Mouse (Mus musculus) limb, embryonic 10.5 days (tissue): ENCODE data around the gene Magea10. TPM values are rescaled to one million over a fixed set of nuclear protein-coding genes. Genes with fewer than 3 reads are reported as not detected.

Experiments
- DNase-seq: peaks from one replicate; pipeline ENCODE4 v3.0.0-alpha.2; 2017; ENCODE audit warnings: low spot score
- H3K27ac ChIP-seq: fragments of 300-500 bp; sonication (generic); 2 replicates; pipeline ENCODE4 v1.5.1; 2016; ENCODE audit warnings: mild to moderate bottlenecking
- H3K27me3 ChIP-seq: fragments of 300-500 bp; sonication (generic); 2 replicates; pipeline ENCODE4 v1.6.1; 2016; ENCODE audit warnings: low read depth, mild to moderate bottlenecking; ENCODE audit not compliant: poor library complexity, severe bottlenecking
- H3K36me3 ChIP-seq: fragments of 300-500 bp; sonication (generic); 2 replicates; pipeline ENCODE4 v1.6.1; 2016; ENCODE audit warnings: mild to moderate bottlenecking, moderate library complexity
- H3K4me1 ChIP-seq: fragments of 300-500 bp; sonication (generic); 2 replicates; pipeline ENCODE4 v1.6.1; 2016
- H3K4me3 ChIP-seq: fragments of 300-500 bp; sonication (generic); 2 replicates; pipeline ENCODE4 v1.5.1; 2016; ENCODE audit warnings: mild to moderate bottlenecking, moderate library complexity
- H3K9me3 ChIP-seq: fragments of 300-500 bp; sonication (generic); replicated peaks from 2 replicates; pipeline ENCODE4 v1.6.1; 2016; ENCODE audit warnings: mild to moderate bottlenecking
- WGBS: fragments of 180-500 bp; shearing (Covaris S2); methylation state at CpG from one replicate; pipeline ENCODE4 v1.1.7; 2016; 5-methylcytosine and 5-hydroxymethylcytosine counted together
- polyA plus RNA-seq: library from polyadenylated mRNA; unstranded; fragments of >200 nt; fragmentation: Nextera tagmentation; extraction: Ambion mirVana; gene quantifications from 2 replicates; pipeline ENCODE4 v1.2.1, GENCODE M21; 2016

Gene Magea10
- not detected in 2 replicates for polyA plus RNA-seq

DNA sequence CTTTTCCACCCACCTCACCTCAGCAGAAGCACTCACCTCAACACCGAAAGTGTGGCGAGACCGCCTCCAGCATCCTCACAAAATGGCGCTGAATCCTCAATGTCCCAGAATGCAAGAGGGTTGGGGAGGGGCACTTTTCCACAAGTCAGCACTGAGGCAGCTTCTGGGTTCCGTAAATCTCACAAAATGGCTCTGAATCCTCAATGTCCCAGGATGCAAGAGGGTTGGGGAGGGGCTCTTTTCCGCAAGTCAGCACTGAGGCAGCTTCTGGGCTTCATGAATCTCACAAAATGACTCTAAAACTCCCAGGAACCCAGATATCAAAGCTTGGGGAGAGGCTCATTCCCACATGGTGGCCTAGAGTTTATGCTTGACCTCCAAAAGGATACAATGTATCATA lies at the start of gene Magea10:
TSS of gene Magea10 (minus strand) at position 101 of the 400 bp plus-strand sequence.
- Histone ChIP-seq H3K27me3 (peaks cover 7% of the 10 kb centered on the region), H3K4me3 (no peak within 1 kb of the TSS), H3K4me1 (no peaks in the 10 kb centered on the region), H3K36me3 (no peaks in the 10 kb centered on the region), H3K9me3 (no peaks in the 10 kb centered on the region), H3K27ac (no peak within 1 kb of the TSS)
- DNase-seq: no peak
- 94% methylated on average over 6 of the region's 6 CpGs for WGBS

DNA sequence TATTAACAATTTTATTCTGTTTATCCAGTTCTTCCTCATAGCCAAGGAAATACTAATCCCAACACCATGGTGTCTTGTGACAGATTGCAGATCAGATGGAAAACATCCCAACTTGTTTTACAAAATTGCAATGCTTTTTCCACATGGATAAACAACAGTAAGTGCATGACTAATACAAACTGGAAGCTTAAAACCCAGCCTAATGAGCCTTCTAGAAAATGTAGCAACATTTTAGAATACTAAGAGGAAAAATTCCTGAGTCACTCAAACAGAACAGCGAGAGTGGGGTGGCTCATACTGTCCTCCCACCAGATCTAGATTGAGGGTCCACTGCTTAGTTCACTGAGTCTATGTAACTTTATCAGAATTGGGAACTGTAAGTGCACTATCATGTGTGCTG lies 4.7 kb downstream of the Magea10 start:
- no peaks in the 10 kb centered on the region for H3K36me3 ChIP-seq
- H3K27me3 ChIP-seq: peaks cover 8% of the 10 kb centered on the region
- H3K27ac ChIP-seq: no peak overlapping the region
- H3K9me3 ChIP-seq: no peaks in the 10 kb centered on the region
- DNase-seq: no peak
- 80% methylated on average over 1 of the region's 1 CpGs for WGBS
- H3K4me3 ChIP-seq: no peak overlapping the region
- no peaks in the 10 kb centered on the region for H3K4me1 ChIP-seq

Other genes starting within 250 kb of the Magea10 start
- gene Magea4, start 164.8 kb downstream of the Magea10 start, polyA plus RNA-seq: not detected in 2 replicates
- 0.85 and 2.0 TPM in 2 replicates for gene Gabre, start 112.1 kb downstream of the Magea10 start, polyA plus RNA-seq